ENCODE assay signal across 10 mouse cellular contexts in the genomic region with DNA sequence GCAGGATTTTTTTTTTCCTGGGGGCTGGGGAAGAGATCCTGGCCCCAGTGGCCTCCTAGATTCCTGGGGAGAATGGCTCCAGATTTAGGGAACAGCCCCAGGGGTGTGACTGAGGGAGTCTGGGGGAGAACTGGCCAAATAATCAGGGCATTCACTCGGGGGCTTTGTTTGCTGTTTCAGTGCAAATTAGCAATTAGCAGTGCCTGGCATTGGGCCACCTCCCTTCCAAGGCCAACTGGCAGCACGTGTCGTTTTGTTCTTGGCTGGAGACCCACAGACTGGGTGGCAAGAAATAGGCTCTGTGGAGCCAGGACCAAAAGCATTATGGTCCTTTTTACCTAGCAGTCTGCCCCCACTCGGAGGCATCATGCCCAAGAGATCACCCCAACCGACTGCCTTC. TPM values are rescaled to one million over a fixed set of nuclear protein-coding genes. Genes with fewer than 3 reads are reported as not detected.
A peak's percentile ranks its signal among the peaks of the same experiment; 100 is the strongest.
DNase-seq lines count a peak whose midpoint lies in the region; ATAC-seq lines count a peak whose summit lies in the region.
"Had no signal": no experiment of that assay in that cellular context is flagged by ENCODE, and none has a peak within 500 bp of the region (broad histone marks: within the 10 kb centered on the region; RNA-seq: fewer than 3 reads in every experiment).

No protein-coding gene starts in this region.

- no peak for DNase-seq in hindbrain, embryonic 11.5 days (ENCODE audit: low spot score)
- DNase-seq in forebrain, embryonic 10.5 days (ENCODE audit: extremely low spot score, low spot score): no peak
- peak; percentile 65 to 90 for DNase-seq in layer of hippocampus, adult 18-20 months (ENCODE audit: low spot score in 2 of 2)
- DNase-seq in thymus, postnatal 36 days: no peak
- DNase-seq in thymus, postnatal 0 days (ENCODE audit: low spot score): no peak
- DNase-seq in spleen, postnatal 10 days (ENCODE audit: low spot score in 2 of 2): no peak

- no peak overlapping the region for H3K27ac ChIP-seq in hindbrain, embryonic 12.5 days
- no peak overlapping the region for H3K27ac ChIP-seq in hindbrain, embryonic 11.5 days (ENCODE audit: low read depth, low read length)
- H3K27ac ChIP-seq in forebrain, embryonic 10.5 days: peak overlapping the region; percentile 15; the same call in 1 of the 2 replicates
- 0 out of 2 replicates have a peak overlapping the region, but pooled peaks have one; percentile 18 for H3K27ac ChIP-seq in midbrain, embryonic 15.5 days

- no peaks in the 10 kb centered on the region for H3K36me3 ChIP-seq in hindbrain, embryonic 12.5 days
- no peaks in the 10 kb centered on the region for H3K36me3 ChIP-seq in hindbrain, embryonic 11.5 days (ENCODE audit: control insufficient read depth, insufficient read depth, low read length)
- H3K36me3 ChIP-seq in forebrain, embryonic 10.5 days (replicated peaks): no peaks in the 10 kb centered on the region
- no peaks in the 10 kb centered on the region for H3K36me3 ChIP-seq in midbrain, embryonic 15.5 days (replicated peaks)

- H3K9ac ChIP-seq in hindbrain, embryonic 12.5 days: no peak overlapping the region
- no peak overlapping the region for H3K9ac ChIP-seq in hindbrain, embryonic 11.5 days (ENCODE audit: low read depth, low read length)
- no peak overlapping the region for H3K9ac ChIP-seq in midbrain, embryonic 15.5 days

- ATAC-seq in hindbrain, embryonic 12.5 days (ENCODE audit: low FRiP score): peak; percentile 61
- no peak for ATAC-seq in hindbrain, embryonic 11.5 days (ENCODE audit: low FRiP score)
- ATAC-seq in midbrain, embryonic 15.5 days (replicated peaks): peak; percentile 84

- 0 out of 2 replicates have a peak, but pooled peaks cover 2% of the 10 kb centered on the region for H3K4me1 ChIP-seq in hindbrain, embryonic 12.5 days
- no peaks in the 10 kb centered on the region for H3K4me1 ChIP-seq in hindbrain, embryonic 11.5 days (replicated peaks; ENCODE audit: control insufficient read depth, insufficient read depth, low read length)
- H3K4me1 ChIP-seq in forebrain, embryonic 10.5 days: peaks cover 29% of the 10 kb centered on the region
- peaks cover 7% of the 10 kb centered on the region; the same call in 1 of the 2 replicates for H3K4me1 ChIP-seq in midbrain, embryonic 15.5 days

- H3K9me3 ChIP-seq in hindbrain, embryonic 12.5 days (replicated peaks): no peaks in the 10 kb centered on the region
- H3K9me3 ChIP-seq in hindbrain, embryonic 11.5 days (ENCODE audit: control insufficient read depth, low read length): no peaks in the 10 kb centered on the region
- peaks cover 7% of the 10 kb centered on the region; the same call in 1 of the 2 replicates for H3K9me3 ChIP-seq in forebrain, embryonic 10.5 days
- no peaks in the 10 kb centered on the region for H3K9me3 ChIP-seq in midbrain, embryonic 15.5 days

- no peak overlapping the region for H3K4me2 ChIP-seq in hindbrain, embryonic 12.5 days (replicated peaks)
- H3K4me2 ChIP-seq in hindbrain, embryonic 11.5 days (replicated peaks; ENCODE audit: low read depth, low read length): no peak overlapping the region
- H3K4me2 ChIP-seq in midbrain, embryonic 15.5 days: no peak overlapping the region

- WGBS in hindbrain, embryonic 12.5 days: 10% methylated on average over 5 of the region's 5 CpGs
- 11% methylated on average over 5 of the region's 5 CpGs for WGBS in hindbrain, embryonic 11.5 days
- 7% methylated on average over 5 of the region's 5 CpGs for WGBS in forebrain, embryonic 10.5 days
- 13% methylated on average over 5 of the region's 5 CpGs for WGBS in midbrain, embryonic 15.5 days

- peaks cover 11% of the 10 kb centered on the region; the same call in 1 of the 2 replicates for H3K27me3 ChIP-seq in hindbrain, embryonic 12.5 days
- H3K27me3 ChIP-seq in hindbrain, embryonic 11.5 days (ENCODE audit: control insufficient read depth, insufficient read depth, low read length): no peaks in the 10 kb centered on the region
- H3K27me3 ChIP-seq in forebrain, embryonic 10.5 days (ENCODE audit: poor library complexity, severe bottlenecking): peaks cover 77% of the 10 kb centered on the region
- no peaks in the 10 kb centered on the region for H3K27me3 ChIP-seq in midbrain, embryonic 15.5 days (replicated peaks)

- H3K4me3 ChIP-seq in hindbrain, embryonic 12.5 days: no peak overlapping the region
- no peak overlapping the region for H3K4me3 ChIP-seq in hindbrain, embryonic 11.5 days (ENCODE audit: low read depth, low read length)
- H3K4me3 ChIP-seq in forebrain, embryonic 10.5 days: no peak overlapping the region
- no peak overlapping the region for H3K4me3 ChIP-seq in midbrain, embryonic 15.5 days

RNA-seq across cellular contexts. Expression of a gene that starts 33.7 kb away (rescaled TPM):
- 6.9 and 7.5 TPM in 2 replicates for polyA plus RNA-seq in hindbrain, embryonic 12.5 days (2016; fragmentation: Nextera tagmentation; extraction: Ambion mirVana)
- 0.76 and 1.5 TPM in 2 replicates for polyA plus RNA-seq in hindbrain, embryonic 11.5 days (2014; fragmentation: Nextera tagmentation; extraction: Ambion mirVana)
- 0.70 and 0.98 TPM in 2 replicates for polyA plus RNA-seq in forebrain, embryonic 10.5 days (2016; fragmentation: Nextera tagmentation; extraction: Ambion mirVana)
- total RNA-seq in layer of hippocampus, adult 18-20 months (2021): under 1 TPM; 0.99 TPM
- 0.24 and 0.27 TPM in 2 replicates for polyA plus RNA-seq in midbrain, embryonic 15.5 days (2015; fragmentation: Nextera tagmentation; extraction: Ambion mirVana)
- 2.7 and 3.5 TPM in 2 replicates for polyA plus RNA-seq in thymus, postnatal 0 days (2015; fragmentation: Nextera tagmentation; extraction: Ambion mirVana)
- total RNA-seq: common myeloid progenitor, adult 5-6 weeks had no signal

RNA-seq across cellular contexts. Expression of a gene that starts 52.1 kb away (rescaled TPM):
- polyA plus RNA-seq in hindbrain, embryonic 12.5 days (2016; fragmentation: Nextera tagmentation; extraction: Ambion mirVana): 8.6 and 9.3 TPM in 2 replicates
- polyA plus RNA-seq in hindbrain, embryonic 11.5 days (2014; fragmentation: Nextera tagmentation; extraction: Ambion mirVana): 6.3 TPM in 2 replicates
- polyA plus RNA-seq in forebrain, embryonic 10.5 days (2016; fragmentation: Nextera tagmentation; extraction: Ambion mirVana): 0.39 and 0.63 TPM in 2 replicates
- total RNA-seq in layer of hippocampus, adult 18-20 months (2021): 1 to 10 TPM; 5.0 to 6.9 TPM
- 29.1 and 31.7 TPM in 2 replicates for polyA plus RNA-seq in midbrain, embryonic 15.5 days (2015; fragmentation: Nextera tagmentation; extraction: Ambion mirVana)
- 0.08 TPM in 1 of 2 replicates, not detected in the other for polyA plus RNA-seq in thymus, postnatal 0 days (2015; fragmentation: Nextera tagmentation; extraction: Ambion mirVana)
- total RNA-seq: common myeloid progenitor, adult 5-6 weeks had no signal
- polyA plus RNA-seq: large intestine, adult 2 months had no signal

RNA-seq across cellular contexts. Expression of a gene that starts 55.4 kb away (rescaled TPM):
- 95.6 and 118 TPM in 2 replicates for polyA plus RNA-seq in hindbrain, embryonic 12.5 days (2016; fragmentation: Nextera tagmentation; extraction: Ambion mirVana)
- polyA plus RNA-seq in hindbrain, embryonic 11.5 days (2014; fragmentation: Nextera tagmentation; extraction: Ambion mirVana): 103 and 121 TPM in 2 replicates
- 176 and 192 TPM in 2 replicates for polyA plus RNA-seq in forebrain, embryonic 10.5 days (2016; fragmentation: Nextera tagmentation; extraction: Ambion mirVana)
- 1 to 10 TPM; 4.9 to 6.3 TPM for total RNA-seq in layer of hippocampus, adult 18-20 months (2021)
- polyA plus RNA-seq in midbrain, embryonic 15.5 days (2015; fragmentation: Nextera tagmentation; extraction: Ambion mirVana): 15.5 and 17.2 TPM in 2 replicates
- 1.7 and 2.2 TPM in 2 replicates for polyA plus RNA-seq in thymus, postnatal 0 days (2015; fragmentation: Nextera tagmentation; extraction: Ambion mirVana)
- total RNA-seq: common myeloid progenitor, adult 5-6 weeks had no signal

Comparison
In these comparisons a context has a peak if more than half of its experiments do, and no peak if none do; other contexts are left out.
1. H3K27ac ChIP-seq: peak in forebrain, embryonic 10.5 days (single experiment) and midbrain, embryonic 15.5 days (single experiment); none in hindbrain, embryonic 12.5 days (single experiment) and hindbrain, embryonic 11.5 days (single experiment).
2. DNase-seq: peak in layer of hippocampus, adult 18-20 months (2 of 2); none in hindbrain, embryonic 11.5 days (single experiment), forebrain, embryonic 10.5 days (single experiment), thymus, postnatal 36 days (0 of 2), thymus, postnatal 0 days (single experiment) and spleen, postnatal 10 days (0 of 2).